Mouse (Mus musculus) midbrain, embryonic 13.5 days (tissue): ENCODE measurements at regions not wholly inside any gene's neighbourhood (a gene's known extent, or its start where the extent isn't known, plus 50 kb on each side); places are given as distances from the start of the nearest gene placed in this dataset.
A peak's percentile ranks its signal among the peaks of the same experiment; 100 is the strongest.
"Not testable (repeated sequence)": the region's sequence is repeated elsewhere in the genome, so short reads cannot be mapped to it uniquely, and the experiment has no call there.

Source experiments
- ATAC-seq: fragments of 200-750 bp; cut with Nextera tagmentation; 2 replicates; pipeline ENCODE4 v1.8.0; 2017; ENCODE audit warnings: mild to moderate bottlenecking, moderate TSS enrichment, moderate library complexity
- H3K27ac ChIP-seq: fragments of 300-500 bp; sonication (generic); 2 replicates; pipeline ENCODE4 v1.5.1; 2015; ENCODE audit warnings: inconsistent platforms, mild to moderate bottlenecking, moderate library complexity
- H3K27me3 ChIP-seq: fragments of 300-500 bp; sonication (generic); 2 replicates; pipeline ENCODE4 v1.6.1; 2015; ENCODE audit warnings: mild to moderate bottlenecking, inconsistent platforms
- H3K36me3 ChIP-seq: fragments of 300-500 bp; sonication (generic); 2 replicates; pipeline ENCODE4 v1.6.1; 2015; ENCODE audit warnings: mild to moderate bottlenecking, inconsistent platforms
- H3K4me1 ChIP-seq: fragments of 300-500 bp; sonication (generic); replicated peaks from 2 replicates; pipeline ENCODE4 v1.6.1; 2015; ENCODE audit warnings: inconsistent platforms
- H3K4me2 ChIP-seq: fragments of 300-500 bp; sonication (generic); replicated peaks from 2 replicates; pipeline ENCODE4 v1.6.1; 2015; ENCODE audit warnings: moderate library complexity, mild to moderate bottlenecking, inconsistent platforms
- H3K4me3 ChIP-seq: fragments of 300-500 bp; sonication (generic); replicated peaks from 2 replicates; pipeline ENCODE4 v1.5.1; 2015; ENCODE audit warnings: mild to moderate bottlenecking, inconsistent platforms
- H3K9ac ChIP-seq: fragments of 300-500 bp; sonication (generic); replicated peaks from 2 replicates; pipeline ENCODE4 v1.6.1; 2015; ENCODE audit warnings: mild to moderate bottlenecking, inconsistent platforms
- H3K9me3 ChIP-seq: fragments of 300-500 bp; sonication (generic); 2 replicates; pipeline ENCODE4 v1.6.1; 2016; ENCODE audit warnings: mild to moderate bottlenecking, inconsistent platforms
- WGBS: fragments of 180-500 bp; shearing (Covaris S2); methylation state at CpG from one replicate; pipeline ENCODE4 v1.1.7; 2015; 5-methylcytosine and 5-hydroxymethylcytosine counted together

DNA sequence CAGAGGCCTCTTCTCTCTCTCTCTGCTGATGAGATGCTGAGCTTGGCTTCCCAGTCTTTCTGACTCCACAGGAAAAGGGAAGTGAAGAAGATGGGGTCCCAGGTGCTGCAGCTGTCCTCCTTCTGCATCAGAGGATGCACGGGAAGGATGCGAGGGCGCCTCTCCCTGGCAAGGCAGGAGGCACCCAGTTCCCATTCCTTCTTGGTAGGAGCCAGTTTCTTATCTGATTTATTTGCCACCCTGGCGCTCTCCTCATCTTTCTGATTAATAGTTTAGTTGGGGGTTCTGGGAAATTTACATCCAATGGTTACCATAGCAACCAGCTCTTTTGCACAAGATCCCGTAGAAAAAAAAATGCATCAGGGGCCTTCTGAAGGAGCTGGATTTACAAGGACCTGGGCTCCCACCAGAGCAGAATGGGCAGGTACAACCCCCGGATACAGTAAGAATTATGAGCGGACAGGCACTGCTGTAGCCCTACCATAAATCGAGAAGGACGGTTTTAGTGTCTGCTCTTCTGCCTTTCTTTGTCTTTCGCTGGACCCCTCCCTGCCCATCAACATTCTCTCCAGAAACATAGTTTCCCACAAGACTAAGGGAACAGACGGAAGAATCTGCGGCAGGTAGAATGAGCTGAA, 107.2 kb upstream of the Shb start:
- no peak overlapping the region for H3K4me3 ChIP-seq
- WGBS = 72% methylated on average over 12 of the region's 12 CpGs
- peaks cover 32% of the 10 kb centered on the region for H3K4me1 ChIP-seq
- no peak overlapping the region for H3K4me2 ChIP-seq
- no peaks in the 10 kb centered on the region for H3K9me3 ChIP-seq
- H3K27me3 ChIP-seq = no peaks in the 10 kb centered on the region; the same call in none of the 2 replicates
- no peak for ATAC-seq
- no peaks in the 10 kb centered on the region for H3K36me3 ChIP-seq
- peak overlapping the region; percentile 73 for H3K27ac ChIP-seq
- no peak overlapping the region for H3K9ac ChIP-seq

DNA sequence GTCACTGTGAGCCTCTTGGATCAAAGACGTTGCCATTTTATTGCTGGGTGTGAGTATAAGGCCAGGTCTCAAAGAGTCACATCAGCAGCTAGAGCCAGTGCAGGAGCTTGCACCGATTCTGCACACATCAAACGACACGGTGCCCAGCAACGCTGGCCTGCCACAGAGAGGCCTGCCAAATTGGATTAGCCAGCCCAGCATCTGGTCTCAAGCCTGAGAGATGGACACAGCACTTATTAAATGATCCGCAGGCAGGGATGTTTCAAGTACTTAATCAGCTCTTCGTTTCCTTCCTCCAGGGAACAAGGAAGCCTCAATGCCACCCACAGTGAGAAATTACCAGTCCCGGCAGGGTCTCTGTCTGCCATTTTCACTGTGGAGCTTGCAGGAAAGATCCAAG, 106.1 kb upstream of the Shb start:
- WGBS = 21% methylated on average over 8 of the region's 8 CpGs
- peaks cover 28% of the 10 kb centered on the region for H3K4me1 ChIP-seq
- H3K27me3 ChIP-seq = no peaks in the 10 kb centered on the region; the same call in none of the 2 replicates
- ATAC-seq = 0 out of 2 replicates have a peak, but pooled peaks have one; percentile 35
- H3K9ac ChIP-seq = no peak overlapping the region
- no peaks in the 10 kb centered on the region for H3K9me3 ChIP-seq
- H3K36me3 ChIP-seq = no peaks in the 10 kb centered on the region
- no peak overlapping the region for H3K4me2 ChIP-seq
- H3K4me3 ChIP-seq = no peak overlapping the region
- peak overlapping the region; percentile 73 for H3K27ac ChIP-seq

DNA sequence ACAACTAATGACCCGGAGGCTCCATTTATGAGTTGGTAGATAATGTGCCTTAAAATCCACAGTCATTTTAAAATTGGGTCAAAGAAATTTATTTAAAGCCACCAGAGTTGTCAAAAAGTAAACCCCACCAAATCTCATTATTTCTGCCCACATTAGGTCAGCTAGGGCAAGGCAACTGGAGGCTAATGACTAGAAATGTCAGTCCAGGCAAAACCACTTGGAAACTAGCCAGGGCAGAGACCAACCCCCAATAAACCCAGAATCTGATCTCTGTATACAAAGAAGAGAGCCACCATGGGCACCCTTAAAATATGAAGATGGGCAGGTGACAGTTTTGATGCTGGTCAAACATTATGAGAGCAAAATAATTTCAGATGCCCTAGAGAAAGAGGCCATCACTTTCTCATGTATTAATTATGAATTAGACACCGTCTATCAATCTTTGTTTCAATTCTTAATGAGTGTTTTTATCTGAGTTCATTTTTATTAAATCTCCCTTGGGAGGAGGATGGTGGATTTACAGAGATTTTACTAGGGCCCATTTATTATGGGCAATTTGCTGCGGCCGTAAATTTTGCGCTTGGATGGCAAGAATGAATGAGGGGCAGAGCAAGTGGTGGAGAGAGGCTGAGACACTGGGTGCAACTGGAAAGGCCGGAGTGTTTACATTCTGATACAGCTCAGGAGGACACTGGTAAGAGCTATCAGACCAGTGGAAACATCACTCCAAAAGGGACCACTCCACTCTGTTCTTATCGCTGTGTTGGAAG, 99.2 kb upstream of the Shb start:
- ATAC-seq = no peak
- Histone ChIP-seq H3K9me3 (no peaks in the 10 kb centered on the region), H3K27ac (no peak overlapping the region), H3K9ac (no peak overlapping the region), H3K4me2 (no peak overlapping the region), H3K36me3 (no peaks in the 10 kb centered on the region), H3K4me1 (peaks cover 15% of the 10 kb centered on the region), H3K27me3 (no peaks in the 10 kb centered on the region), H3K4me3 (no peak overlapping the region)
- WGBS = 53% methylated on average over 7 of the region's 7 CpGs

DNA sequence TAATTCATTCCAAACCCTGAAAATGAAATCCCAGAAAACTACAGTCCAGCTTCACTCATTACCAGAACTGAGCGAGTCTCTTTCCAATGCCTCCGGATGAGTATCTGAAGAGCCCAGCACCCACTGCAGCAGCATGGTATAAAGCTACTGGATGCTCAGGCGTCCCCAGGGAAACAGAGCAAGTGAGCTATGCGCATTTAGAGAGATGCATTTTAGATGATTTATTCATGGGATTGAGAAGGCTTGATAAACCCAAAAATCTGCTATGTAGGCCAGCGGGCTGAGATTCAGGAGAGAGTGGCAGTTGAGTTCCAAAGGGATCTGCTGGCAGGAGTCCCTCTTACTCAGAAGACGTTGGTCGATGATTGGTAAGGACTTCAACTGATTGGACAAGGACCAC, 93.4 kb upstream of the Shb start:
- H3K36me3 ChIP-seq = no peaks in the 10 kb centered on the region
- no peak for ATAC-seq
- peaks cover 3% of the 10 kb centered on the region; the same call in 1 of the 2 replicates for H3K4me1 ChIP-seq
- H3K27me3 ChIP-seq = no peaks in the 10 kb centered on the region
- no peak overlapping the region for H3K9ac ChIP-seq
- no peak overlapping the region for H3K4me2 ChIP-seq
- H3K9me3 ChIP-seq = no peaks in the 10 kb centered on the region
- WGBS = 70% methylated on average over 7 of the region's 7 CpGs
- H3K27ac ChIP-seq = no peak overlapping the region
- H3K4me3 ChIP-seq = no peak overlapping the region

DNA sequence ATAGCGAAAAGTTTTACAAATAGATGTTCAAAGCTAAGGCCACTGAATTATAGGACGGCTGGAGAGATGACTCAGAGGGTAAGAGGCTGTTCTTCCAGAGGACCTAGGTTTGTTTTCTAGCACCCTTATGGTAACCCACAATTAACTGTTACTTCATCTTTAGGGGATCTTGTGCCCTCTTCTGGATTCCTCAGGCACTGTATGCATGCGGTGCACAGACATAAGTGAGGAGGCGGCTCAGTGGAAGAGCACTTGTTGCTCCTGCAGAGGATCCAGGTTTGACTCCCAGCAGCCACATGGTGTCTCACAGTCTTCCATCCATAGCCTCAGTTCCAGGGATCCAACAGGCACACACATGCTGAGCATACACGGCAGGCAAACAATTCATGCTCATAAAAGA, 89.7 kb upstream of the Shb start:
- no peak overlapping the region for H3K27ac ChIP-seq
- no peak overlapping the region for H3K4me3 ChIP-seq
- no peak overlapping the region for H3K4me2 ChIP-seq
- H3K27me3 ChIP-seq = no peaks in the 10 kb centered on the region
- no peaks in the 10 kb centered on the region for H3K36me3 ChIP-seq
- ATAC-seq = no peak
- WGBS = 93% methylated on average over 5 of the region's 5 CpGs
- H3K9ac ChIP-seq = no peak overlapping the region
- peaks cover 7% of the 10 kb centered on the region for H3K4me1 ChIP-seq
- H3K9me3 ChIP-seq = no peaks in the 10 kb centered on the region; the same call in 1 of the 2 replicates

DNA sequence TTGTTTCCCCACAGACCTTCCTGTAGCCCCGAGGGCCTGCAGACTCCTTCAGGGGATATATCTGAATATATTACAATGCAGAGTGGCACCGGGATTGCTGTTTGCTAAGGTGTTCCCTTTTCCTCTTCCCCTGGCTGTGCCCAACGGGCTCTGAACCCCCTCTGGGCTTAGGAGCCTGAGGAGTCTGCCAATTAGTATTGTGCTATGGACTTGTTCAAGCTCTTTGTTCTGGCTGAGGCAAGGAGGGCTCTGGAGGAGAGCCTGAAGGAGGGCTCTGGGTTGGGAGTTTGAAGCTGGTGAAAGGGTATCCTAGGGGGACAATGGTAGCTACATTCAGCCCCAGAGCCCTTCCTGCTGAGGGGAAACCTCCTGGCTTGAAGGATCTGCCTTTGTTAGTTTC, 84.9 kb upstream of the Shb start:
- Histone ChIP-seq H3K36me3 (no peaks in the 10 kb centered on the region), H3K27me3 (no peaks in the 10 kb centered on the region), H3K27ac (0 out of 2 replicates have a peak overlapping the region, but pooled peaks have one; percentile 1), H3K4me1 (peaks cover 13% of the 10 kb centered on the region), H3K9me3 (no peaks in the 10 kb centered on the region; the same call in 1 of the 2 replicates), H3K4me2 (no peak overlapping the region), H3K4me3 (no peak overlapping the region), H3K9ac (no peak overlapping the region)
- ATAC-seq = 0 out of 2 replicates have a peak, but pooled peaks have one; percentile 43
- WGBS = 26% methylated on average over 3 of the region's 3 CpGs

DNA sequence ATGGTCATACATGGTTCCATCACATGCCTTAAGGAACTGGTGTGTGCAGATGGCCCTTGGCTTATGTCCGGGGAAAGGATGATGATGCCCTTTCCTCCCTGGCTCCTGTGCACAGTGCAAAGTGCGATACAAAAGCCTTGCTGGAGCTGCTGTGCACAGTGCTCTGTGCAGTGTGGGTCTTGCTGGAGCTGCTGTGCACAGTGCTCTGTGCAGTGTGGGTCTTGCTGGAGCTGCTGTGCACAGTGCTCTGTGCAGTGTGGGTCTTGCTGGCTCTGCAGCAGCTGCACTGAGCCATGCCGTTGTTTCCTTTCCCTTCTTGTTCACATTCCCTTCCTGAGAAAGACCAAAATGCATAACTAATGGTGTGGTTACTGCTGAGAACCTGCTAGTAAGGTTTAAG, 81.2 kb upstream of the Shb start:
- 75% methylated on average over 3 of the region's 3 CpGs for WGBS
- H3K9me3 ChIP-seq, H3K4me2 ChIP-seq, H3K27me3 ChIP-seq, H3K4me3 ChIP-seq, ATAC-seq, H3K36me3 ChIP-seq, H3K27ac ChIP-seq, H3K9ac ChIP-seq: not testable (repeated sequence)
- peaks cover 13% of the 10 kb centered on the region for H3K4me1 ChIP-seq

DNA sequence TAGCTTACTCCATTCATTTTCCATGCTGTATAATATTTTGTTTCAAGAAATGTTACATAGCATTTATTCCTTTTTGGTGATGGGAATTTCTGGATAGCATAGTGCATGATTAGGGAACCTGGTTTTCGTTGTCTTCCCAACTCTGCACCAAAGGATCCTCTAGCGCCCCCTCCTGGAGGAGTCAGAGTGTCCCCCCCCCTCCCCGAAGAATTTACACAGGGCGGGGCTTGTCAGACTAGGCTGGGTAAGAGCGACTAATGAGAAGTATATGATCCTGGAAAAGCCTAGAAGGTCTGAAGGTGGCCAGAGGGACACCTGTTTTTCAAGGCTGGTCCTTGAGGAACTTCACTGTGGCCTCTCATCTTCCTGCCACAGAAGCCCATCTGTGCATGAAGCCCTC, 79.9 kb upstream of the Shb start:
- H3K4me1 ChIP-seq = peaks cover 7% of the 10 kb centered on the region
- WGBS = 66% methylated on average over 5 of the region's 5 CpGs
- H3K27me3 ChIP-seq = peaks cover 8% of the 10 kb centered on the region; the same call in 1 of the 2 replicates
- no peaks in the 10 kb centered on the region for H3K9me3 ChIP-seq
- H3K36me3 ChIP-seq = no peaks in the 10 kb centered on the region
- ATAC-seq = no peak
- H3K4me2 ChIP-seq = no peak overlapping the region
- no peak overlapping the region for H3K9ac ChIP-seq
- H3K27ac ChIP-seq = no peak overlapping the region
- no peak overlapping the region for H3K4me3 ChIP-seq

DNA sequence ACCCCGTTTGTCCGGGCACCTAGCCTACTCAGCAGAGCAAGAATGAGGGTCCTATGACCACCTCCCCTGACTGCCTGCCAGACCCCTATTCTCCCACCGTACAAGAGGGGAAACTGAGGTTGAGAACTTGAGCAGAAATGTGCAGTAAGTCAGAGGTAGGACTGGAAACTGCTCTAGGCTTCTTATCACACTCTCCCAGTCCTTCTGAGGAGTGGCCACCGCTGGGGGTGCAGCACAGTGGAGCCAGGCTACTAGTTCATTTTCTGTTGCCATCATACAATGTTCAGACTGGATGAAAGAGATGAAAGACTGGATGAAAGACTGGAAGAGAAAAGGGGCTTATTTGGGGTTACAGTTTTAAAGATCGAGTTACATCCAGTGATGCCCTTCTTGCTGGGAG, 78.7 kb upstream of the Shb start:
- Histone ChIP-seq H3K4me3 (no peak overlapping the region), H3K27ac (no peak overlapping the region), H3K36me3 (no peaks in the 10 kb centered on the region), H3K4me1 (no peaks in the 10 kb centered on the region), H3K4me2 (no peak overlapping the region), H3K9me3 (no peaks in the 10 kb centered on the region), H3K27me3 (peaks cover 8% of the 10 kb centered on the region; the same call in 1 of the 2 replicates), H3K9ac (no peak overlapping the region)
- ATAC-seq = no peak
- 84% methylated on average over 5 of the region's 5 CpGs for WGBS

DNA sequence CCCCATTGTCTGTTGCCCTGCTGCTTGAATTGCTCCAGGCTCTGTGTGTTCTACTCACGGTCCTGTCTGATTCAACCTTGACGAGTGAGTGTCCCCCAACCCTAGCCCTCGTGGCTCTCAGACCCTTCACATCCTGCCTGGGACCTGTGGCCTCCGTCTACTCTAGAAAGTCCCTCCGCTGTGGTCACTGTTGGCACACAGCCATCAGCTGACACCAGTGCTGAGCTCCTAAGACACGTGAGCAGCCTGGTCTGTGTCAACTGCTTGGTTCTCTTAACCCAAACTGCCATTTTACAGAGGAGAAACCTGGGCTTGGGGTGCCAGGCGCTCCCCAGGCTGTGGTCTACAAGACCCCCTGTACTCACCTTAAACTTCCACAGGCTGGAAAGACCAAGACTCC, 74.3 kb upstream of the Shb start:
- WGBS = 63% methylated on average over 7 of the region's 7 CpGs
- ATAC-seq = no peak
- no peak overlapping the region for H3K4me3 ChIP-seq

DNA sequence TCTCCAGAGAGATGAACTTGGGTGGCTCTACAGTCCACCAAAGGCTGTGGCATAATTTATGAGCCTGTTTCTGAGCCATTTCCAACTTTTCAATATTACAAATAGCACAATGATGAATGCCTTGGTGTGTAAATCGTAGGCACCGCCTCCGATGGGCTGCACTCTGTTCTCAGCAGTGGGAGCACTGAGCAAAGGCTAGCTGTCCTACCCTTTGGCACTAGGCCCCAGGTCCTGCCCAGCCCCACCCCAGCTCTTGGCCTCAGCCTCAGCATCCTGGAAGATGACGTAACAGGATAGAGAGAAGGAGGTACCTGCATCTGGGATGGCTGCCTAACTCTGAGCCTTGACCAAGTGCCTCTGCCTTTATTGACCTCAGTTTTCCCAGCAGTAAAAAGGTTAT, 73.4 kb upstream of the Shb start:
- 80% methylated on average over 4 of the region's 4 CpGs for WGBS
- peaks cover 13% of the 10 kb centered on the region; the same call in 1 of the 2 replicates for H3K27me3 ChIP-seq
- no peak overlapping the region for H3K4me2 ChIP-seq
- H3K36me3 ChIP-seq = no peaks in the 10 kb centered on the region
- H3K4me1 ChIP-seq = peaks cover 11% of the 10 kb centered on the region
- H3K27ac ChIP-seq = no peak overlapping the region
- no peak overlapping the region for H3K4me3 ChIP-seq
- no peak overlapping the region for H3K9ac ChIP-seq
- ATAC-seq = no peak
- no peaks in the 10 kb centered on the region for H3K9me3 ChIP-seq

More for the DNA sequence above, 74.3 kb upstream of the Shb start:
- Histone ChIP-seq H3K4me2 (no peak overlapping the region), H3K36me3 (no peaks in the 10 kb centered on the region), H3K4me1 (peaks cover 9% of the 10 kb centered on the region), H3K27ac (no peak overlapping the region), H3K9ac (no peak overlapping the region), H3K27me3 (peaks cover 13% of the 10 kb centered on the region; the same call in 1 of the 2 replicates), H3K9me3 (no peaks in the 10 kb centered on the region)

DNA sequence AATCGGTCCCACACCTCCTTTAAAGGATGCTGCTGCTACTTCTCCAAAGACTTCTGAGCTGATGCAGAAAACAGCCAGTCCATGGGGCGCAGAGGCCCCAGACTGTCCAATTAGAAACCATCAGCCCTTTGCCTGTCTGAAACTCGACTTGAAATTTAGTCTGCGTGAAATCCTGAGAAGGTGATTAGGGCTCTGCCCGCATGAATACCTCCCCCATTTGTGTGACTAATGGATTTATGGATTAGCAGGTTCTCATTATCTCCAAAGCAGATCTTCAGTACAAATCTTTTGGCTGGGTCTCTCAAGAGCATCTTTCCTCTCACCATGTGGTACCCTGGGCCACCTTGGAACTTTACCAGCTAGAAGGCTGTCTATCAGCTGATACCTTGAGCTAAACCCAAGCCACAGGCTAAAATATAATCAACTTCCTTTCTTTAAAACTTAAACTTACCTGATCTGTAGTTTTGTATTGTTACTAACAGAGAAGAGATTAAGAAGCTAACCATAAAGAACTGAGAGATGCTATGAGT, 72.1 kb upstream of the Shb start:
- Histone ChIP-seq H3K9me3 (no peaks in the 10 kb centered on the region), H3K27me3 (peaks cover 13% of the 10 kb centered on the region; the same call in 1 of the 2 replicates), H3K9ac (no peak overlapping the region), H3K4me1 (peaks cover 15% of the 10 kb centered on the region), H3K27ac (no peak overlapping the region), H3K4me3 (no peak overlapping the region), H3K36me3 (no peaks in the 10 kb centered on the region), H3K4me2 (no peak overlapping the region)
- ATAC-seq = no peak
- 32% methylated on average over 5 of the region's 5 CpGs for WGBS
